8 mouse cellular contexts compared by ENCODE assay signal in genomic region chr14:52198141-52198540, GRCm38 (mm10). TPM values are rescaled to one million over a fixed set of nuclear protein-coding genes. Genes with fewer than 3 reads are reported as not detected.
DNase-seq lines count a peak whose midpoint lies in the region; ATAC-seq and TF ChIP-seq lines count a peak whose summit lies in the region.

No protein-coding gene starts in this region.

- peak overlapping the region; percentile 86 for H3K4me2 ChIP-seq in kidney, embryonic 16.5 days (replicated peaks; ENCODE audit: low read depth, low read length)
- peak overlapping the region; percentile 91 for H3K4me2 ChIP-seq in intestine, embryonic 14.5 days (ENCODE audit: low read length)
- H3K4me2 ChIP-seq in midbrain, embryonic 16.5 days (ENCODE audit: low read length): peak overlapping the region; percentile 19; the same call in 1 of the 2 replicates

- H3K4me1 ChIP-seq in kidney, embryonic 16.5 days (ENCODE audit: insufficient read depth, low read length): peaks cover 17% of the 10 kb centered on the region
- peaks cover 17% of the 10 kb centered on the region for H3K4me1 ChIP-seq in intestine, embryonic 14.5 days (replicated peaks; ENCODE audit: control insufficient read depth, insufficient read depth, low read length)
- H3K4me1 ChIP-seq in midbrain, embryonic 16.5 days (ENCODE audit: control insufficient read depth, insufficient read depth, low read length): peaks cover 20% of the 10 kb centered on the region

- TF ChIP-seq CTCF in brain, embryonic 14.5 days (IDR thresholded peaks at IDR 0.05; ENCODE audit: borderline replicate concordance, extremely low read depth, insufficient read depth, insufficient read length): no peak

- 20% methylated on average over 3 of the region's 3 CpGs for WGBS in kidney, embryonic 16.5 days
- WGBS in intestine, embryonic 14.5 days: 21% methylated on average over 3 of the region's 3 CpGs
- 21% methylated on average over 3 of the region's 3 CpGs for WGBS in midbrain, embryonic 16.5 days

- peak overlapping the region; percentile 46; the same call in 1 of the 2 replicates for H3K9ac ChIP-seq in kidney, embryonic 16.5 days (replicated peaks; ENCODE audit: low read length)
- peak overlapping the region; percentile 99; the same call in 1 of the 2 replicates for H3K9ac ChIP-seq in intestine, embryonic 14.5 days (ENCODE audit: low read length)
- H3K9ac ChIP-seq in midbrain, embryonic 16.5 days (ENCODE audit: low read depth, low read length): no peak overlapping the region

- H3K36me3 ChIP-seq in kidney, embryonic 16.5 days (ENCODE audit: insufficient read depth, low read length): peaks cover 28% of the 10 kb centered on the region
- H3K36me3 ChIP-seq in intestine, embryonic 14.5 days (ENCODE audit: control insufficient read depth, insufficient read depth, low read length): peaks cover 51% of the 10 kb centered on the region
- peaks cover 22% of the 10 kb centered on the region for H3K36me3 ChIP-seq in midbrain, embryonic 16.5 days (ENCODE audit: control insufficient read depth, insufficient read depth, low read length)

- H3K27ac ChIP-seq in kidney, embryonic 16.5 days (ENCODE audit: low read length): no peak overlapping the region
- peak overlapping the region; percentile 22; the same call in 1 of the 2 replicates for H3K27ac ChIP-seq in intestine, embryonic 14.5 days (ENCODE audit: low read depth)
- no peak overlapping the region for H3K27ac ChIP-seq in midbrain, embryonic 16.5 days (ENCODE audit: low read length)

- intact Hi-C loops in gastrocnemius, postnatal 14 days (cut with DNase I; ENCODE audit: low total_unique reads): loop anchor here (10.0 kb wide), 1 partner anchor 73 kb away; no protein-coding TSS in a partner anchor

- H3K9me3 ChIP-seq in kidney, embryonic 16.5 days (ENCODE audit: low read length): no peaks in the 10 kb centered on the region
- H3K9me3 ChIP-seq in intestine, embryonic 14.5 days (ENCODE audit: control insufficient read depth, low read length): no peaks in the 10 kb centered on the region
- H3K9me3 ChIP-seq in midbrain, embryonic 16.5 days (replicated peaks; ENCODE audit: control insufficient read depth, low read length, poor library complexity, severe bottlenecking): no peaks in the 10 kb centered on the region

- no peak for DNase-seq in kidney, postnatal 14 days
- peak; percentile 5 for DNase-seq in brain, embryonic 14.5 days (ENCODE audit: low read depth)
- no peak for DNase-seq in intestine, embryonic 14.5 days (ENCODE audit: low spot score)
- no peak for DNase-seq in gastrocnemius, postnatal 14 days
- no peak for DNase-seq in urinary bladder, adult 2 months (ENCODE audit: low spot score)
- DNase-seq in left cerebral cortex, adult 8-10 months (ENCODE audit: low spot score in 2 of 2): no peak

- H3K27me3 ChIP-seq in kidney, embryonic 16.5 days (ENCODE audit: insufficient read depth, low read length): no peaks in the 10 kb centered on the region
- no peaks in the 10 kb centered on the region for H3K27me3 ChIP-seq in intestine, embryonic 14.5 days (replicated peaks; ENCODE audit: control insufficient read depth, insufficient read depth, low read length)
- H3K27me3 ChIP-seq in midbrain, embryonic 16.5 days (ENCODE audit: control insufficient read depth, insufficient read depth, low read depth, low read length): no peaks in the 10 kb centered on the region

- TF ChIP-seq POLR2A in brain, embryonic 14.5 days (IDR thresholded peaks at IDR 0.05; ENCODE audit: borderline replicate concordance, extremely low read depth, insufficient read depth, insufficient read length, poor library complexity, severe bottlenecking): no peak

- no peak for ATAC-seq in kidney, embryonic 16.5 days (ENCODE audit: low FRiP score, low TSS enrichment)
- no peak for ATAC-seq in intestine, embryonic 14.5 days (replicated peaks; ENCODE audit: low FRiP score, low TSS enrichment, low read depth)
- no peak for ATAC-seq in midbrain, embryonic 16.5 days

- peak overlapping the region; percentile 99; the same call in 1 of the 2 replicates for H3K4me3 ChIP-seq in kidney, embryonic 16.5 days (ENCODE audit: low read length)
- peak overlapping the region; percentile 94 for H3K4me3 ChIP-seq in intestine, embryonic 14.5 days (ENCODE audit: low read depth, low read length)
- H3K4me3 ChIP-seq in midbrain, embryonic 16.5 days (ENCODE audit: low read depth, low read length): no peak overlapping the region

RNA-seq across cellular contexts. Expression of gene Supt16, which starts 0.9 kb away (rescaled TPM):
- polyA plus RNA-seq in kidney, embryonic 16.5 days (2015; fragmentation: Nextera tagmentation; extraction: Ambion mirVana): 51.1 and 60.0 TPM in 2 replicates
- polyA plus RNA-seq in brain, embryonic 14.5 days (2012; rRNA removed): 28.9 and 44.9 TPM in 2 replicates
- polyA plus RNA-seq in intestine, embryonic 14.5 days (2014; fragmentation: Nextera tagmentation; extraction: Ambion mirVana): 68.9 and 73.5 TPM in 2 replicates
- polyA plus RNA-seq in midbrain, embryonic 16.5 days (2015; fragmentation: Nextera tagmentation; extraction: Ambion mirVana): 38.0 and 46.6 TPM in 2 replicates
- total RNA-seq in gastrocnemius, postnatal 14 days (2021): 10 to 100 TPM; 15.7 to 16.1 TPM
- polyA plus RNA-seq in urinary bladder, adult 2 months (2012; rRNA removed): 20.3 and 26.8 TPM in 2 replicates
- 10 to 100 TPM; 59.0 to 62.8 (median 60.4) TPM for total RNA-seq in left cerebral cortex, adult 8-10 months (2022)

RNA-seq across cellular contexts. Expression of gene Chd8, which starts 59.4 kb away (rescaled TPM):
- 27.5 and 34.9 TPM in 2 replicates for polyA plus RNA-seq in kidney, embryonic 16.5 days (2015; fragmentation: Nextera tagmentation; extraction: Ambion mirVana)
- 54.4 and 75.4 TPM in 2 replicates for polyA plus RNA-seq in brain, embryonic 14.5 days (2012; rRNA removed)
- 47.4 and 50.6 TPM in 2 replicates for polyA plus RNA-seq in intestine, embryonic 14.5 days (2014; fragmentation: Nextera tagmentation; extraction: Ambion mirVana)
- polyA plus RNA-seq in midbrain, embryonic 16.5 days (2015; fragmentation: Nextera tagmentation; extraction: Ambion mirVana): 43.1 and 45.5 TPM in 2 replicates
- total RNA-seq in gastrocnemius, postnatal 14 days (2021): 10 to 100 TPM; 36.5 to 37.7 TPM
- 47.8 and 51.2 TPM in 2 replicates for polyA plus RNA-seq in urinary bladder, adult 2 months (2012; rRNA removed)
- 100 to 1,000 TPM; 103 to 130 (median 111) TPM for total RNA-seq in left cerebral cortex, adult 8-10 months (2022)

Comparison
In these comparisons a context has a peak if more than half of its experiments do, and no peak if none do; other contexts are left out.
1. H3K4me2 ChIP-seq: peak in every context shown above with its lines; median percentile 91 in intestine, embryonic 14.5 days; 86 in kidney, embryonic 16.5 days; 19 in midbrain, embryonic 16.5 days.